Mouse (Mus musculus) embryonic facial prominence, embryonic 14.5 days (tissue): Measurements from ENCODE around the gene Dcps. TPM values are rescaled to one million over a fixed set of nuclear protein-coding genes. Genes with fewer than 3 reads are reported as not detected.
"Not testable (repeated sequence)": the region's sequence is repeated elsewhere in the genome, so short reads cannot be mapped to it uniquely, and the experiment has no call there.

ENCODE experiments used
- ATAC-seq: fragments of 200-750 bp; cut with Nextera tagmentation; 2 replicates; pipeline ENCODE4 v1.8.0; 2017; ENCODE audit warnings: low read depth, moderate number of reproducible peaks, moderate TSS enrichment
- DNase-seq: peaks from one replicate; pipeline ENCODE4 v3.0.0-alpha.2; 2015; ENCODE audit warnings: low spot score
- H3K27ac ChIP-seq: fragments of 300-500 bp; sonication (generic); replicated peaks from 2 replicates; pipeline ENCODE4 v1.5.1; 2014; ENCODE audit warnings: low read depth, mild to moderate bottlenecking, low read length, moderate library complexity
- H3K27me3 ChIP-seq: fragments of 300-500 bp; sonication (generic); replicated peaks from 2 replicates; pipeline ENCODE4 v1.6.1; 2014; ENCODE audit warnings: low read length; ENCODE audit not compliant: control insufficient read depth, insufficient read depth
- H3K36me3 ChIP-seq: fragments of 300-500 bp; sonication (generic); 2 replicates; pipeline ENCODE4 v1.6.1; 2014; ENCODE audit warnings: low read length, mixed read lengths; ENCODE audit not compliant: control insufficient read depth, insufficient read depth
- H3K4me1 ChIP-seq: fragments of 300-500 bp; sonication (generic); 2 replicates; pipeline ENCODE4 v1.6.1; 2014; ENCODE audit warnings: antibody characterized with exemption, low read length; ENCODE audit not compliant: control insufficient read depth, insufficient read depth
- H3K4me2 ChIP-seq: fragments of 300-500 bp; sonication (generic); 2 replicates; pipeline ENCODE4 v1.6.1; 2014; ENCODE audit warnings: low read depth, mild to moderate bottlenecking, low read length, moderate library complexity, mixed read lengths
- H3K4me3 ChIP-seq: fragments of 300-500 bp; sonication (generic); 2 replicates; pipeline ENCODE4 v1.5.1; 2014; ENCODE audit warnings: low read depth, mild to moderate bottlenecking, low read length
- H3K9ac ChIP-seq: fragments of 300-500 bp; sonication (generic); 2 replicates; pipeline ENCODE4 v1.6.1; 2014; ENCODE audit warnings: low read depth, mild to moderate bottlenecking, low read length, moderate library complexity, mixed read lengths
- H3K9me3 ChIP-seq: fragments of 300-500 bp; sonication (generic); 2 replicates; pipeline ENCODE4 v1.6.1; 2016; ENCODE audit warnings: low read length; ENCODE audit not compliant: control insufficient read depth
- WGBS: fragments of 180-500 bp; shearing (Covaris S2); extraction: QIAGEN DNeasy Blood & Tissue Kit; methylation state at CpG from one replicate; pipeline ENCODE4 v1.1.7; 2014; 5-methylcytosine and 5-hydroxymethylcytosine counted together
- polyA plus RNA-seq: library from polyadenylated mRNA; unstranded; fragments of >200 nt; fragmentation: Nextera tagmentation; extraction: Ambion mirVana; gene quantifications from 2 replicates; pipeline ENCODE4 v1.2.1, GENCODE M21; 2014

Gene Dcps
- polyA plus RNA-seq, 1 experiment from 2014 or later, result 59.3 TPM

- ATAC-seq (no peak), DNase-seq (no peak)
- Histone ChIP-seq H3K4me1 (peaks cover 8% of the 10 kb centered on the region), H3K36me3 (no peaks in the 10 kb centered on the region), H3K4me3 (no peak overlapping the region), H3K27ac (no peak overlapping the region), H3K27me3 (no peaks in the 10 kb centered on the region), H3K9ac (no peak overlapping the region), H3K9me3 (no peaks in the 10 kb centered on the region), H3K4me2 (no peak overlapping the region)
- 79% methylated on average over 1 of the region's 1 CpGs for WGBS
These were observed 22.9 kb downstream of the Dcps start for GRCm38 (mm10) chr9:35152923-35153322.

- not testable (repeated sequence) for ATAC-seq
These were observed 27.0 kb downstream of the Dcps start for GRCm38 (mm10) chr9:35148822-35149221.

GRCm38 (mm10) chr9:35147261-35147660 is 28.6 kb downstream of the Dcps start:
- not testable (repeated sequence) for H3K27ac ChIP-seq, H3K27me3 ChIP-seq, DNase-seq, H3K4me1 ChIP-seq, H3K36me3 ChIP-seq, ATAC-seq, H3K9me3 ChIP-seq, H3K9ac ChIP-seq, H3K4me3 ChIP-seq, H3K4me2 ChIP-seq
- WGBS, result 90% methylated on average over 14 of the region's 14 CpGs

More at GRCm38 (mm10) chr9:35148822-35149221, 27.0 kb downstream of the Dcps start:
- not testable (repeated sequence) for H3K9ac ChIP-seq, DNase-seq, H3K4me2 ChIP-seq, H3K27ac ChIP-seq, H3K4me3 ChIP-seq, H3K27me3 ChIP-seq, H3K36me3 ChIP-seq, H3K9me3 ChIP-seq, H3K4me1 ChIP-seq

GRCm38 (mm10) chr9:35145829-35146228 is 30.0 kb downstream of the Dcps start:
- Histone ChIP-seq H3K9ac (no peak overlapping the region), H3K4me2 (no peak overlapping the region), H3K27me3 (no peaks in the 10 kb centered on the region), H3K36me3 (no peaks in the 10 kb centered on the region), H3K27ac (no peak overlapping the region), H3K9me3 (no peaks in the 10 kb centered on the region), H3K4me3 (no peak overlapping the region), H3K4me1 (no peaks in the 10 kb centered on the region)
- DNase-seq (no peak), ATAC-seq (no peak)
- whole genome bisulfite sequencing, result 79% methylated on average over 1 of the region's 1 CpGs

DNA sequence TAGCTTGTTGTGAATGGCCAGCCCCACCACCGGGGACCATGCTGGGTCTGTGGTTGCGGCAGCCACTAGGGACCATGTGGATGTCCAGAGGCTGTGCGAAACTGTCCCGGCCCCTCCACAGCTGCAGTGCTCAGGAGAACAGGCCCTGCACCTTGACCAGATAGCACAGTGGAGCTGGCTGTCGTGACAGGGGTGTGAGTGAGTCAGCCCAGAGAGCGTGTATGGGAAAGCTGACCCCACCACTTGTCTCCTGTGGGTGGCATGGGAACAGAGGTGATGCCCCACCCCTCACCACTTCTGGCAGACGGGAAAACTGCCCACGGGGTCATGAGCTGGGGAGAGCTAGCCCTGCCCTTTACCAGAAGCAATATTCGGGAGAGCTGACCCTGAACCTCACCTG is 30.7 kb downstream of the Dcps start:
- H3K4me1 ChIP-seq, result no peaks in the 10 kb centered on the region
- DNase-seq, result no peak
- no peaks in the 10 kb centered on the region for H3K36me3 ChIP-seq
- no peaks in the 10 kb centered on the region for H3K9me3 ChIP-seq
- no peak overlapping the region for H3K27ac ChIP-seq
- H3K27me3 ChIP-seq, result no peaks in the 10 kb centered on the region
- no peak overlapping the region for H3K4me2 ChIP-seq
- ATAC-seq, result no peak
- no peak overlapping the region for H3K4me3 ChIP-seq
- 78% methylated on average over 8 of the region's 9 CpGs for WGBS
- H3K9ac ChIP-seq, result no peak overlapping the region

DNA sequence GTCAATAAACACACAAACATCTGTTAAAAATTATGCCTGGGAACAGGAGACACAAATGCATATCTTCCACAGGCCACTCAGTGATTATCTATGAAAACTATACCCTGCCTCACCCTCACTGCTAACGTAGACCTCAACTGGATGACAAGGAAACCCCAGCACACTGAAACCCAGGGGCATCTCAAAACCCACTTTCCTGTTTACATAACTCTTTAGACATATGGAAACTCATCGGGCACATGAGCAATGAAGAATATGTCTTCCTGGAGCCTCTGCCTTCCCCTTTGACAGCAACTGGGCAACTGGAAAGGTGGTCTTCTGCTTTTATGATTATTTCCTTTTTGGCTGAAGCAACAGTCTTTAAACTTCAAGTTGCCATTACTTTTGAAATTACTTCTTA is 33.6 kb downstream of the Dcps start:
- H3K4me1 ChIP-seq, result no peaks in the 10 kb centered on the region
- no peaks in the 10 kb centered on the region for H3K9me3 ChIP-seq
- ATAC-seq (no peak), DNase-seq (no peak)
- no peaks in the 10 kb centered on the region for H3K36me3 ChIP-seq
- WGBS, result 61% methylated on average over 2 of the region's 2 CpGs
- H3K4me3 ChIP-seq, result no peak overlapping the region
- H3K9ac ChIP-seq, result no peak overlapping the region
- H3K27me3 ChIP-seq, result no peaks in the 10 kb centered on the region
- H3K27ac ChIP-seq, result no peak overlapping the region
- no peak overlapping the region for H3K4me2 ChIP-seq

GRCm38 (mm10) chr9:35139231-35139744 is 36.6 kb downstream of the Dcps start:
- no peak overlapping the region for H3K27ac ChIP-seq
- WGBS, result 56% methylated on average over 5 of the region's 5 CpGs
- H3K4me3 ChIP-seq, result no peak overlapping the region
- H3K9ac ChIP-seq, result no peak overlapping the region
- H3K4me1 ChIP-seq, result no peaks in the 10 kb centered on the region
- no peaks in the 10 kb centered on the region for H3K36me3 ChIP-seq
- no peak for DNase-seq
- ATAC-seq, result peak; percentile 57; the same call in 1 of the 2 replicates
- H3K27me3 ChIP-seq, result no peaks in the 10 kb centered on the region
- H3K9me3 ChIP-seq, result no peaks in the 10 kb centered on the region
- H3K4me2 ChIP-seq, result no peak overlapping the region

GRCm38 (mm10) chr9:35138029-35138428 is 37.8 kb downstream of the Dcps start:
- no peak overlapping the region for H3K27ac ChIP-seq
- H3K9me3 ChIP-seq, result no peaks in the 10 kb centered on the region
- no peaks in the 10 kb centered on the region for H3K36me3 ChIP-seq
- WGBS, result 50% methylated on average over 7 of the region's 7 CpGs
- H3K27me3 ChIP-seq, result no peaks in the 10 kb centered on the region
- no peak overlapping the region for H3K4me2 ChIP-seq
- no peak for ATAC-seq
- no peak overlapping the region for H3K4me3 ChIP-seq
- DNase-seq, result no peak
- H3K4me1 ChIP-seq, result no peaks in the 10 kb centered on the region
- no peak overlapping the region for H3K9ac ChIP-seq

DNA sequence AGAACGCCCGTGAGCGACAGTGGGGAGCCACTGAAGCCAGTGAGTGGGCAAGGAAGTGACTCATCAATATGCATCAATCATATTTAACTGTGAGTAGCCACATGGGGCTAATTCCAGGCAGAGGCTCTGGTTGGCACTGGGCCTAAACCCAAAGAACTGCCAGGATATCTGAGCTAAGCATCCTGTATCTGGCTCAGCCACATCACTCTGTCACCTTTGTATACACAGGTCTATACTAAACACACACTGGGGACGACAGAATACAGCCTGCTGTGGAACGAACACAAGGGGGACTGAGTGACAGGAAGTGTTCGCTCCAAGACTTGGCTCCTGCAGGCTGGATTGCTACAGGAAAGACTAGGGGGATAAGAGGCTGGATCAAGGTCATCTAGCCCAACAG is 40.3 kb downstream of the Dcps start:
- DNase-seq (no peak), ATAC-seq (no peak)
- no peaks in the 10 kb centered on the region for H3K36me3 ChIP-seq
- H3K4me3 ChIP-seq, result no peak overlapping the region
- H3K9me3 ChIP-seq, result no peaks in the 10 kb centered on the region
- no peaks in the 10 kb centered on the region for H3K4me1 ChIP-seq
- no peak overlapping the region for H3K27ac ChIP-seq
- no peak overlapping the region for H3K9ac ChIP-seq
- no peaks in the 10 kb centered on the region for H3K27me3 ChIP-seq
- 62% methylated on average over 6 of the region's 6 CpGs for WGBS
- H3K4me2 ChIP-seq, result no peak overlapping the region
